Mouse (Mus musculus) cerebellum, postnatal 4 days (tissue): ENCODE measurements at regions not wholly inside any gene's neighbourhood (a gene's known extent, or its start where the extent isn't known, plus 50 kb on each side); places are given as distances from the start of the nearest gene placed in this dataset.
A peak's percentile ranks its signal among the peaks of the same experiment; 100 is the strongest.

Source experiments
- DNase-seq, 2 experiments: peaks; one replicate each; pipeline ENCODE4 v3.0.0; 2022; ENCODE audit warnings: low spot score in 2 of 2, mixed read lengths in 1 of 2

- DNase-seq = no peak
Observed at GRCm38 (mm10) chr11:6924476-6924875, 87.0 kb upstream of the Gm11983 start.

DNA sequence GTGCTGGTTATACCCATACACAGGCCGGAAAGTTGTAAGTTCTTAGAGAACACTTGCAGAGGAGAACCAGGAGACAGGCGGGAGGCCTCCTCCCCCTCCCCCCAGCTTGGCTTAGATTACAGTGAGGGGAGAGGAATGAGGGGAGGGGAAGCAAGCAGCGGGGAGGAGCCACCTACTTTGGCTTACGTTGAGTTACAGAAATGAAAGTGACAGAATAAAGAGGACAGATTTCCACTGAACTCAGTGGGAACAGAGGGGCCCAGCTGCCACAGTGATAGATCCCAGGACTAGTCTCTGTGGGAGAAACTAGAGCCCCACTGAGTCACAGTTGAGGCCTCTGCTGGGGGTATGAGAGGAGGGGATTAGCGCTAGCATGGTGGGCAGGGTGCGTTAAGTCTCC is 86.5 kb upstream of the Gm11983 start:
- DNase-seq = no peak

GRCm38 (mm10) chr11:6918546-6918945 is 81.1 kb upstream of the Gm11983 start:
- no peak for DNase-seq

GRCm38 (mm10) chr11:6905630-6906029 is 68.2 kb upstream of the Gm11983 start:
- no peak for DNase-seq

GRCm38 (mm10) chr11:6902991-6903390 is 65.5 kb upstream of the Gm11983 start:
- no peak for DNase-seq

- DNase-seq = no peak
Observed at GRCm38 (mm10) chr11:6902271-6902670, 64.8 kb upstream of the Gm11983 start.

DNA sequence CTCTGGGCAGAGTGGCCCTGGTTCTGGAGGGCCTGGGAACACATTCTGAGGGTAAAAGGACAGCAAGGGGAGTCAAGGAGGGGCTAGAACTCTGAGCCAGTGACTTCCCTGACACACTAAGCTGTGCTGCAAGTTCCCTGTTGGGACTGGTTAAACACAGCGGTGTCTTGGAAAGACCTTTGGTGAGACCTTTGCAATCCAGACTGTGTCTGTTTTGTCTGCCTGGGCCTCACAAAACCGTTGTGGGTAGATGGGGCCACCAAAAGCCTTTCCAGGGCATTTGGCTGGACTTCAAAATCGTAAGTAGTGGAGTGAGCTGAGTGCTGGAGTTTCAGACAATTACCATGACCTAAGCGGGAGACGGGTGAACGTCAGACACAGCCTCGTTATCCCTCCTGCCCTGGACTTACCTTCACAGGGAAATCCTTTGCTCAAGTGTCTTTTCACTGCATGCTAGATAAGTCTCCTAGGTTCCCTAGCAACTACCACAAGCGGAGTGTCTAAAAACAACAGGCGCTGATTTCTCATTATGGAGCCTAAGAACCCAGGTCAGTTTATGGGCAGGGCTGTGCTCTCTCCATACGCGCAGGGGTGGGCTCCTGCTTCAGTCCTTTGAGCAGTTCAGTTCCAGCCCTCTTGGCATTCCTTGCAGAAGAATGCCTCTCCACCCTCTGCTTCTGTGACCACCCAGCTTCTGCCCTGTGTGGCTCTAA is 63.5 kb upstream of the Gm11983 start:
- peak in 1 of 2 experiments; percentile 13 for DNase-seq

GRCm38 (mm10) chr11:6900357-6900756 is 62.9 kb upstream of the Gm11983 start:
- DNase-seq = no peak

- peak in 1 of 2 experiments; percentile 26 for DNase-seq
Observed at GRCm38 (mm10) chr11:6899271-6900005, 62.0 kb upstream of the Gm11983 start.

- no peak for DNase-seq
Observed at GRCm38 (mm10) chr11:6898357-6899097, 61.1 kb upstream of the Gm11983 start.

DNA sequence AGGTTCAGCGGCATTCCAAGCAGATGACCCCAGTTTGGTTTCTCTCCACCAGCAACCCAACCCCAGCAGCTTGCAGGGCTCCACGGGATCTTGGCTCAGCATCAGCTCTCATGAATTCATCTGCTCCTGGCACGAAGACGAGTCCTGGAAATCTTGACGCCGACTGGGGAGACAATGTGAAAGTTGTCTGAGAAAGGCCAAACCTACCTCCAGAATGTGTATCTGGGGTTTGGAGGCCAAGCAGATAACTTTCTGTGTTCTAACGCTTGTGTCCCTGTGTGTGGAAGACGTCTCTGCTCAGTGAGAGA is 58.3 kb upstream of the Gm11983 start:
- DNase-seq = peak in 1 of 2 experiments; percentile 69

DNA sequence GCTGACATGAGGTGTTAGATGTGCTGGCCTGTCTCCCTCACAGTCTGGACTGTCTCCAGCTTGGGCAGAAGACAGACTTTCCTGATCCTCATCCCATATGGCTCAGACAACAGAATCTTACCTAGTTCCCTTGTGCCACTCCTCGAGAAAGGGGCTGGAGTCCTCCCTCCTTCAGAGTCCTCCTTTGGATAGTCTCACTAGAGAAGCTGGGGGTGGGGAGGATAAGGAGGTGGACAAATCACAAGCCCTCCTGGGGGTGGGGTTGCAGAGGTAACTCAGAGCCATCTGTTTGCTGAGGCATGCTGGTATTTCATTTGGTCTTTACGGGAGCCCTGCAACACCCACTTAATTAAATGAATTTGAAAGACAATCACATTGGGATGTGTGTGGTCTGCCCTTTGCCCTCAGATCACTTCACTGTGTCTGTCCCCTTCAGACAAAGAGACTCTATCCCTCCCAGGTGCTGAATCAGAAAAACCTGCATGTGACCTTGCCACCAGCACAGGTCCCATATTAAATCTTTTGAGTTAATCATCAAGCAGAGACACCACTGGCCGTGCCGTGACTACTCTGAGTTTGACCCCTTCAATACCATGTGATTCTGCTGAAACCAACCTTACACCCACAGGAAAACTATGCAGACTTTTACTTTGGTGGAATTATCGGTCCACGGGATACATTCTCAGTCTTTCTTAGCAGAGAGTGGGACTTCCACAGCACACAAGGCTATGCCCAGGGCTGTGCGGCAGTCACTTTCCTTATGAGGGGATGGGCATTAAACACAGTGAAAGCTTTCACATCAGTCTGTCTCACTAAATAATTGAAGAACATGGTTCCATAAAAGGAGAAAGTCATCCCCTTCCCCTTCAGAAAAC is 57.7 kb upstream of the Gm11983 start:
- peak in 1 of 2 experiments; percentile 15 for DNase-seq

DNA sequence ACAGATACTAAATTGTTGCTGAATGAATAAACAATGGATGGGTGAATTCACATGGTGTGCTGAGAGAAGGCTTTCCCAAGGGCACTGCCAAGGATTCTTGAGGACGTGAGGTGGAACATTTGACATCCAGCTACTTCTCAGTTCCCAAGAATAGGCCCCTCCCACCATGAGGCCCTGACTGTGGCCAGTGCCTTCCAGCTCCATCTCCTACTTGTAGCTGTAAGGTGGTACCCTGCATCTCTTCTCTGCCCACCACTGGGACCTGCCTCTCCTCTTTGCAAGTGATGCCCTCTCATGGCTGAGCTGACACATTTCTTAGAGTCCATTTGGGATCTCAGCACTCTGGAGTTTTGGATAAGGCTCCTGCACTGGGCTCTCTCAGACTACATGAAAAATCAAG is 56.3 kb upstream of the Gm11983 start:
- DNase-seq = no peak

GRCm38 (mm10) chr11:6893063-6893462 is 55.6 kb upstream of the Gm11983 start:
- no peak for DNase-seq

DNA sequence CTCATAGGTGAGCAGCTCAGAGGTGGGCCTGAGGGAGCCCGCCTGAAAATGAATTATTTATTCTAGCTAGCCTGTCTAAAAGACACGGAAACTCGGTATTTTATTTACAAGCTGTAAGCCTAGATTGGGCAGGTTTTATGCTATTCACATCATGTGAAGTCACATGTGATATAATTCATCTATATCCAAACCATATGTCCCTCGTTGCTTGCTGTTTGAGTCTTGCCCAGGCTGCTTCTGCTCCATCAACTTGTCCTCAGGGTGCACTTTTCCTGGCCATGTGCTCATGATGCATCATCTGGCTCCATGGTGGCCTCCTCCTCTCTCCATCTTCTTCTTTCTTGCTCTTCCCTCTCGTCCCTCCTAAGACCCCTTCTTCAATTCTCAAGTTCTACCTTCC is 53.0 kb upstream of the Gm11983 start:
- DNase-seq = no peak

- no peak for DNase-seq
Observed at GRCm38 (mm10) chr11:6889660-6890185, 52.3 kb upstream of the Gm11983 start.

- no peak for DNase-seq
Observed at GRCm38 (mm10) chr11:6889120-6889519, 51.7 kb upstream of the Gm11983 start.
